ENCODE assay signal across 12 mouse cellular contexts in the genomic region with DNA sequence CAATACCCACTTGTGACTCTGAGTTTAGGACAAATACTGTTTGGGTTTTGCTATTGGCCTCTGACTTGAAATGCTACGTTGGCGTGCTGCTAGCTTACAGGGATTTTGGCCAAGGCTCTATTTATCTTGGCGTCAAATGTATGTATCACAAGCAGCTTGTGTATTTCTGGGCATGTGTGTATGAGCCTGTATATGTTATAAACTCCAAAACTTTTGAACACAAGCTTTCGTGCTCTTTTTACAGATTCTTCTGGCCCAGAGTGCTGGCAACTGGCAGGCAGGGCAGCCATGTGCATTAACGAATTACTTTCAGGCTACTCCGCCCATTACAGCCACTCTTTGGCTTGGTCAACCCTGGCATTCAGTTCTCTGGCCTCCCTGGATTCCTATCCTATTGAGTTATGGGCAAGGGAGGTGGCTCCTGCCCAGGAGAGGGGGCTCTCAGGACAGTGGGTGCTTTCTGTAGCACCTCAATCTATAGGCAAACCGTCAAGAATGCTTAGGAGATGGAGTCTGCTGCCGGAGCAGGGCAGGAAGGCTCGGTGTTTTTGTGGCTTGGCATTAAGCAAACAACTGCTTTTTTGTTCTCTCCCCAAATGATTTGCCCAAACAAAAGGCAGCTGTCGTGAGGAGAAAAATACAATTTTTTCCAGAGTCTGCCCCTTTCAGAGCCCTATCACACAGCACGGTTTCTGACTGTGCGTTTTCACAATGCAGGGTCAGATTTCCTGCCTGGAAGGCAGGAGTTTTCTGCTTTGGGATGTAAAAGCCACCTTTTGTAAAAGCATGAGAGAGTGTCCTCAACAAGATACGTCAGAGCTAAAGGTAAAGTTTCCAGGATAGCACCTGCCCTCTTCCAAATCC.
DNase-seq lines count a peak whose midpoint lies in the region; ATAC-seq and TF ChIP-seq lines count a peak whose summit lies in the region.
"Had no signal": no experiment of that assay in that cellular context is flagged by ENCODE, and none has a peak within 500 bp of the region (broad histone marks: within the 10 kb centered on the region; RNA-seq: fewer than 3 reads in every experiment).

No protein-coding gene starts in this region.

- TF ChIP-seq CTCF in left cerebral cortex, adult 2 months (IDR thresholded peaks at IDR 0.05): no peak

- intact Hi-C loops in left cerebral cortex, adult 2 months (cut with DNase I): no loop called here

- no peak overlapping the region for H3K4me2 ChIP-seq in kidney, embryonic 15.5 days
- H3K4me2 ChIP-seq: neural tube, embryonic 12.5 days had no signal

- no peaks in the 10 kb centered on the region for H3K36me3 ChIP-seq in kidney, embryonic 15.5 days
- H3K36me3 ChIP-seq in embryonic facial prominence, embryonic 10.5 days (replicated peaks): no peaks in the 10 kb centered on the region
- no peaks in the 10 kb centered on the region for H3K36me3 ChIP-seq in limb, embryonic 10.5 days
- H3K36me3 ChIP-seq: neural tube, embryonic 12.5 days had no signal

- no peaks in the 10 kb centered on the region for H3K27me3 ChIP-seq in kidney, embryonic 15.5 days
- H3K27me3 ChIP-seq in embryonic facial prominence, embryonic 10.5 days (replicated peaks; ENCODE audit: low read depth, poor library complexity, severe bottlenecking): no peaks in the 10 kb centered on the region
- no peaks in the 10 kb centered on the region for H3K27me3 ChIP-seq in limb, embryonic 10.5 days (ENCODE audit: low read depth, poor library complexity, severe bottlenecking)
- H3K27me3 ChIP-seq: neural tube, embryonic 12.5 days had no signal

- no peak overlapping the region for H3K9ac ChIP-seq in kidney, embryonic 15.5 days
- H3K9ac ChIP-seq: neural tube, embryonic 12.5 days had no signal

- 43% methylated on average over 13 of the region's 13 CpGs for WGBS in kidney, embryonic 15.5 days
- 46% methylated on average over 13 of the region's 13 CpGs for WGBS in embryonic facial prominence, embryonic 10.5 days
- 76% methylated on average over 13 of the region's 13 CpGs for WGBS in limb, embryonic 10.5 days

- peaks cover 44% of the 10 kb centered on the region for H3K4me1 ChIP-seq in kidney, embryonic 15.5 days
- peaks cover 47% of the 10 kb centered on the region for H3K4me1 ChIP-seq in embryonic facial prominence, embryonic 10.5 days
- peaks cover 52% of the 10 kb centered on the region for H3K4me1 ChIP-seq in limb, embryonic 10.5 days

- H3K27ac ChIP-seq in kidney, embryonic 15.5 days: peak overlapping the region; percentile 64
- H3K27ac ChIP-seq in embryonic facial prominence, embryonic 10.5 days (replicated peaks): peak overlapping the region; percentile 75
- peak overlapping the region; percentile 81 for H3K27ac ChIP-seq in limb, embryonic 10.5 days
- H3K27ac ChIP-seq in left cerebral cortex, adult 2 months: no peak overlapping the region
- H3K27ac ChIP-seq: neural tube, embryonic 12.5 days had no signal

- no peak; the same call in 1 of the 2 replicates for ATAC-seq in kidney, embryonic 15.5 days (replicated peaks; ENCODE audit: low FRiP score)
- ATAC-seq: intestine, postnatal 0 days had no signal

- H3K4me3 ChIP-seq in kidney, embryonic 15.5 days (replicated peaks): no peak overlapping the region
- no peak overlapping the region for H3K4me3 ChIP-seq in embryonic facial prominence, embryonic 10.5 days
- no peak overlapping the region for H3K4me3 ChIP-seq in limb, embryonic 10.5 days
- H3K4me3 ChIP-seq in left cerebral cortex, adult 2 months: no peak overlapping the region
- H3K4me3 ChIP-seq: megakaryocyte, embryonic 14.5 days; neural tube, embryonic 12.5 days had no signal

- no peak for DNase-seq in kidney, adult 11 months
- peak; percentile 50 for DNase-seq in Muller cell, postnatal 12 days (ENCODE audit: inconsistent ontology term)
- DNase-seq in embryonic facial prominence, embryonic 10.5 days (ENCODE audit: low spot score): no peak
- no peak for DNase-seq in limb, embryonic 10.5 days (ENCODE audit: low spot score)
- DNase-seq in left cerebral cortex, adult 2 months (ENCODE audit: extremely low spot score in 1 of 2, low spot score in 2 of 2): no peak
- DNase-seq in thymus, postnatal 25 days: no peak
- DNase-seq: cerebellum, adult 11 months; right cerebral cortex, postnatal 4 days had no signal

- H3K9me3 ChIP-seq in kidney, embryonic 15.5 days (replicated peaks): no peaks in the 10 kb centered on the region
- no peaks in the 10 kb centered on the region for H3K9me3 ChIP-seq in embryonic facial prominence, embryonic 10.5 days
- H3K9me3 ChIP-seq in limb, embryonic 10.5 days (replicated peaks): no peaks in the 10 kb centered on the region
- H3K9me3 ChIP-seq: megakaryocyte, embryonic 14.5 days; neural tube, embryonic 12.5 days had no signal
